Mouse (Mus musculus) CH12.LX (cell line): ENCODE results near the gene B4galnt4.

Source experiments
- CTCF ChIP-seq, 2 experiments: IDR thresholded peaks in 1 of 2; conservative IDR thresholded peaks in 1 of 2; 2 replicates each; pipeline ENCODE4 v1.5.1; 2011 to 2012; ENCODE audit warnings: low read depth in 2 of 2, low read length in 2 of 2, improper control_type of control experiment in 1 of 2, inconsistent platforms in 1 of 2, mild to moderate bottlenecking in 1 of 2, moderate library complexity in 1 of 2
- EP300 ChIP-seq: IDR thresholded peaks from 2 replicates; pipeline ENCODE4 v1.6.1; 2011; ENCODE audit warnings: low read length, improper control_type of control experiment
- GABPA ChIP-seq: IDR thresholded peaks from 2 replicates; pipeline ENCODE4 v1.6.1; 2012; ENCODE audit warnings: low read depth, low read length, improper control_type of control experiment, inconsistent platforms; ENCODE audit not compliant: insufficient replicate concordance
- HCFC1 ChIP-seq: IDR thresholded peaks from 2 replicates; pipeline ENCODE4 v1.6.1; 2012; ENCODE audit warnings: low read depth, mild to moderate bottlenecking, inconsistent platforms, low read length, improper control_type of control experiment
- JUND ChIP-seq: conservative IDR thresholded peaks from 2 replicates; pipeline ENCODE4 v1.6.1; 2011; ENCODE audit warnings: low read depth, low read length, improper control_type of control experiment
- MAFK ChIP-seq: IDR thresholded peaks from 2 replicates; pipeline ENCODE4 v1.6.1; 2011; ENCODE audit warnings: low read length, improper control_type of control experiment; ENCODE audit not compliant: insufficient replicate concordance
- MAX ChIP-seq: IDR thresholded peaks from 2 replicates; pipeline ENCODE4 v1.6.1; 2011; ENCODE audit warnings: low read length, improper control_type of control experiment
- POLR2A ChIP-seq: IDR thresholded peaks from 2 replicates; pipeline ENCODE4 v1.6.1; 2011; ENCODE audit warnings: low read depth, mild to moderate bottlenecking, improper control_type of control experiment, low read length
- SMC3 ChIP-seq: IDR thresholded peaks from 2 replicates; pipeline ENCODE4 v1.6.1; 2011; ENCODE audit warnings: low read depth, low read length, improper control_type of control experiment
- TCF12 ChIP-seq: IDR thresholded peaks from 2 replicates; pipeline ENCODE4 v1.6.1; 2014; ENCODE audit warnings: low read depth, mild to moderate bottlenecking, inconsistent platforms, low read length, improper control_type of control experiment
- USF1 ChIP-seq: IDR thresholded peaks from 2 replicates; pipeline ENCODE4 v1.6.1; 2014; ENCODE audit warnings: low read depth, mild to moderate bottlenecking, inconsistent platforms, low read length, improper control_type of control experiment
- USF2 ChIP-seq: conservative IDR thresholded peaks from 2 replicates; pipeline ENCODE4 v1.6.1; 2011; ENCODE audit warnings: low read depth, low read length, improper control_type of control experiment
- ZC3H11A ChIP-seq: IDR thresholded peaks from 2 replicates; pipeline ENCODE4 v1.6.1; 2012; ENCODE audit warnings: low read depth, mild to moderate bottlenecking, inconsistent platforms, low read length, improper control_type of control experiment
- ZNF384 ChIP-seq: IDR thresholded peaks from 2 replicates; pipeline ENCODE4 v1.6.1; 2012; ENCODE audit warnings: low read depth, low read length, improper control_type of control experiment, inconsistent platforms

GRCm38 (mm10) chr7:141073782-141074181, 12.9 kb downstream of the B4galnt4 start:
- TF ChIP-seq EP300 (no peak), CTCF (conservative IDR thresholded peaks at IDR 0.05 in 1 of 2, IDR thresholded peaks at IDR 0.05 in 1 of 2; ENCODE audit: low read depth in 2 of 2, low read length in 2 of 2) (no peak), POLR2A (no peak), SMC3 (no peak), ZNF384 (no peak), MAFK (no peak), USF2 (no peak), JUND (no peak), TCF12 (no peak), HCFC1 (no peak), ZC3H11A (no peak), USF1 (no peak), MAX (no peak), GABPA (no peak)
